Mouse (Mus musculus) liver, embryonic 13.5 days (tissue): Measurements from ENCODE around the gene Ep300. TPM values are rescaled to one million over a fixed set of nuclear protein-coding genes. Genes with fewer than 3 reads are reported as not detected.
"Not testable (repeated sequence)": the region's sequence is repeated elsewhere in the genome, so short reads cannot be mapped to it uniquely, and the experiment has no call there.

Experiments used
- ATAC-seq: fragments of 200-750 bp; cut with Nextera tagmentation; 2 replicates; pipeline ENCODE4 v1.8.0; 2017; ENCODE audit warnings: low read depth, mild to moderate bottlenecking, moderate number of reproducible peaks, moderate library complexity
- DNase-seq: peaks from one replicate; pipeline ENCODE4 v3.0.0; 2022
- H3K27ac ChIP-seq: fragments of 300-500 bp; sonication (generic); 2 replicates; pipeline ENCODE4 v1.5.1; 2015; ENCODE audit warnings: moderate library complexity, mild to moderate bottlenecking, inconsistent platforms
- H3K27me3 ChIP-seq: fragments of 300-500 bp; sonication (generic); 2 replicates; pipeline ENCODE4 v1.6.1; 2015; ENCODE audit warnings: mild to moderate bottlenecking, inconsistent platforms
- H3K36me3 ChIP-seq: fragments of 300-500 bp; sonication (generic); 2 replicates; pipeline ENCODE4 v1.6.1; 2015; ENCODE audit warnings: mild to moderate bottlenecking, inconsistent platforms
- H3K4me1 ChIP-seq: fragments of 300-500 bp; sonication (generic); replicated peaks from 2 replicates; pipeline ENCODE4 v1.6.1; 2015; ENCODE audit warnings: inconsistent platforms
- H3K4me2 ChIP-seq: fragments of 300-500 bp; sonication (generic); 2 replicates; pipeline ENCODE4 v1.6.1; 2015; ENCODE audit warnings: inconsistent platforms, mild to moderate bottlenecking, moderate library complexity
- H3K4me3 ChIP-seq: fragments of 300-500 bp; sonication (generic); replicated peaks from 2 replicates; pipeline ENCODE4 v1.5.1; 2015; ENCODE audit warnings: mild to moderate bottlenecking, inconsistent platforms
- H3K9ac ChIP-seq: fragments of 300-500 bp; sonication (generic); 2 replicates; pipeline ENCODE4 v1.6.1; 2015; ENCODE audit warnings: mild to moderate bottlenecking, inconsistent platforms
- H3K9me3 ChIP-seq: fragments of 300-500 bp; sonication (generic); replicated peaks from 2 replicates; pipeline ENCODE4 v1.6.1; 2016; ENCODE audit warnings: inconsistent platforms
- WGBS: fragments of 180-500 bp; shearing (Covaris S2); methylation state at CpG from one replicate; pipeline ENCODE4 v1.1.7; 2015; ENCODE audit not compliant: insufficient replicate concordance; 5-methylcytosine and 5-hydroxymethylcytosine counted together
- polyA plus RNA-seq: library from polyadenylated mRNA; unstranded; fragments of >200 nt; fragmentation: Nextera tagmentation; extraction: Ambion mirVana; gene quantifications from 2 replicates; pipeline ENCODE4 v1.2.1, GENCODE M21; 2015

The Ep300 gene
- polyA plus RNA-seq, 1 experiment from 2014 or later = 4.4 TPM

DNA sequence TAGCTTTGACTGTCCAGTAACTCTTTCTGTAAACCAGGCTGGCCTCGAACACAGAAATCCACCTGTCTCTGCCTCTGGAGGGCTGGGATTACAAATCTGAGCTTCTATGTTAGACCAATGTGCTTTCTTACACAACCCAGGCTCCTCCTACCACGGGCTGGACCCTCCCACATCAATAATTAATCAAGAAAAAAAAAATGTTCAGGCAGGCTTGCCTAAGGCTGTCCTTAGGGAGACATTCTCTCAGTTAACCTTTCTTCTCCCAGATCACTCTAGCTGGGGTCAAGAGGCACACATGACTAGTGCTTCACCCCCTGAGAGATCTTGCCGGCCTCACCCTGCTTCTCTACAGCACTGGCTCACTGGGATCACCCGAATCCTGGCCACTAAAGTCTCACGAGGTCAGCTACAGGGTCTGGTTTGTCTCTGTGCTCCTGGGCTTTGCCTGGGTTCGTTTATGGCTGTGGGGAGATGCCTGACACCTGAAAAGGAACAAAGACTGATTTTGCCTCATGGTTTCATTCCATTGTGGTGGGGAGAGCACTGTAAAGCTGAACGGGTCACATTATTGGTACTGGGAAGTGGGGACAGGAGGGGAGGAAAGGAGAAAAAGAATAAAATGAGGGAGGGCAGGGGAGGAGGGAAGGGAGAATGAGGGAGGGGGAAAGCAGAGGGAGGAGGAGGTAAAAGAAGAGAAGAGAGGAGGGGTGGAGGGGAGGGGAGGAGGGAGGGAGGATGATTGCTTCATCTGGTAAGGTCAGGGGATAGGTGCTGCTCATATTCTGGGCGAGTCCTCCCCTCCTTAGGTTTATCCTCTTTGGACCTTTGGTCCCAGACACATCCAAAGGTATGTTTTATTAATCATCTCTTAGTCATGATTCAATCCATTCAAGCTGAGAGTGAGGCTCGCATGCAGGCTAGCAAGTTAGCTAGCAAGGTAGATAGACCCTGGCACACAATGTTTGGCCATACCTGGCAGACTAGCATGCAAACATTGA lies 22.4 kb upstream of the Ep300 start:
- H3K27ac ChIP-seq = no peak overlapping the region
- DNase-seq = no peak
- H3K4me1 ChIP-seq = no peaks in the 10 kb centered on the region
- no peaks in the 10 kb centered on the region for H3K9me3 ChIP-seq
- H3K4me3 ChIP-seq = no peak overlapping the region
- no peak for ATAC-seq
- WGBS = 45% methylated on average over 9 of the region's 9 CpGs
- H3K9ac ChIP-seq = no peak overlapping the region
- H3K36me3 ChIP-seq = no peaks in the 10 kb centered on the region
- no peaks in the 10 kb centered on the region; the same call in 1 of the 2 replicates for H3K27me3 ChIP-seq
- no peak overlapping the region for H3K4me2 ChIP-seq

DNA sequence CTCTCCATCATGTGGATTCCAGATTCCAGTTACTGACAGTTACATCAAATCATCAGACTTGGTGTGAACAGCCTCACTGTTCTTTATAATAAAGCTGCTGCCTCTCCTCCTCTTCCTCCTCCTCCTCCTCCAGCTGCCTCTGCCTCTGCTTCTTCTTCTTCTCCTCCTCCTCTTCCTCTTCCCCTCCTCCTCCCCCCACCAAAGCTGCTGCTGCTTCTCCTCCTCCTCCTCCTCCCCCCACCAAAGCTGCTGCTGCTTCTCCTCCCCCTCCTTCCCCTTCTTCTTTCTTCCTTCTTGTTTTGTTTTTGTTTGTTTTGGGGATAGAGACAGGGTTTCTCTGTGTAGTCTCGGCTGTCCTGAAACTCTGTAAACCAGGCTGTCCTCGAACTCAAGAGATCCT lies 17.1 kb upstream of the Ep300 start:
- H3K36me3 ChIP-seq = no peaks in the 10 kb centered on the region
- H3K9ac ChIP-seq = no peak overlapping the region
- peak overlapping the region; percentile 19; the same call in 1 of the 2 replicates for H3K4me2 ChIP-seq
- ATAC-seq (no peak), DNase-seq (no peak)
- H3K9me3 ChIP-seq = no peaks in the 10 kb centered on the region
- no peak overlapping the region; the same call in 1 of the 2 replicates for H3K27ac ChIP-seq
- 0 out of 2 replicates have a peak overlapping the region, but pooled peaks have one; percentile 3 for H3K4me3 ChIP-seq
- WGBS = 13% methylated on average over 2 of the region's 2 CpGs
- H3K27me3 ChIP-seq = no peaks in the 10 kb centered on the region; the same call in 1 of the 2 replicates
- no peaks in the 10 kb centered on the region; the same call in 1 of the 2 replicates for H3K4me1 ChIP-seq

DNA sequence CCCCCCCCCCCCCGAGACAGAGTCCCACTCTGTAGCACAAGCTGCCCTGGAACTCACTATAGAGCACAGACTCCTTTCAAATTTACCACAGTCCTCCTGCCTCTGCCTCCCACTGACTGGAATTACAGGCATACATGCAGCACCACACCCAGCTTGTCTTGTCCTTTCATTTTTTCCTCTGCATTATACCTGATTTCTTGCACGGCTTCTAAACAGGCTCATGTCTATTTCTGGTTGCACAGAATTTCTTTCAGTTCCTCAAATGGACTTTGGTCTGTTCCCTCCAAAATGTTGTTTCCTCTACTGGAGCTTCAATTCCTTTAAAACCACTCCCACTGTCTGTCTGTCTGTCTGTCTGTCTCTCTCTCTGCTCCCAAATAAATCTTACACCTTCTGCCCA lies 16.6 kb upstream of the Ep300 start:
- H3K9me3 ChIP-seq = no peaks in the 10 kb centered on the region
- no peak for DNase-seq
- peak overlapping the region; percentile 19; the same call in 1 of the 2 replicates for H3K4me2 ChIP-seq
- no peak overlapping the region for H3K27ac ChIP-seq
- no peak overlapping the region for H3K9ac ChIP-seq
- 0 out of 2 replicates have a peak overlapping the region, but pooled peaks have one; percentile 3 for H3K4me3 ChIP-seq
- H3K27me3 ChIP-seq = no peaks in the 10 kb centered on the region
- no peaks in the 10 kb centered on the region for H3K36me3 ChIP-seq
- H3K4me1 ChIP-seq = no peaks in the 10 kb centered on the region; the same call in 1 of the 2 replicates
- WGBS = 11% methylated on average over 2 of the region's 2 CpGs
- no peak for ATAC-seq

DNA sequence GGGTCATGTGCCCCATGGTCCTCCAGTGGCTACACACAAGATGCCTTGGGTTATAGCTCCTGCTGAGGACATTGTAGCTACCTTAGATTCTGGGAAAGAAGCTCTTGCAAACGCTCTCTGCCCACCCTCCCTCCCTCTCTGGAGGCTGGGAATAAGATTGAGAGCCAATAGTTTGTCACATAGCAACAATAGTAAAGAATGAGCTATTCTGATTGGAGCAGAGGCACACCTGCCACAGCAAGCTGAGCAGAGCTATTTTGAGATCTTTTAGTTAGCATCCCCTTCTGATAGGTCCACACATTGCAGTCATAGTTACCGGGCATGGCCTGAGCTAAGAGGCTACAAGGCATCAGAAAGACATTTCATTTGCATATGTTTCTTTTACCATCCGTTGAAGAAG lies 8.2 kb upstream of the Ep300 start:
- Histone ChIP-seq H3K27me3 (no peaks in the 10 kb centered on the region), H3K36me3 (no peaks in the 10 kb centered on the region), H3K4me2 (no peak overlapping the region), H3K27ac (peak overlapping the region; percentile 81), H3K4me1 (peaks cover 23% of the 10 kb centered on the region), H3K9ac (no peak overlapping the region), H3K4me3 (no peak overlapping the region), H3K9me3 (no peaks in the 10 kb centered on the region)
- no peak for DNase-seq
- 24% methylated on average over 3 of the region's 3 CpGs for WGBS
- 0 out of 2 replicates have a peak, but pooled peaks have one; percentile 28 for ATAC-seq

DNA sequence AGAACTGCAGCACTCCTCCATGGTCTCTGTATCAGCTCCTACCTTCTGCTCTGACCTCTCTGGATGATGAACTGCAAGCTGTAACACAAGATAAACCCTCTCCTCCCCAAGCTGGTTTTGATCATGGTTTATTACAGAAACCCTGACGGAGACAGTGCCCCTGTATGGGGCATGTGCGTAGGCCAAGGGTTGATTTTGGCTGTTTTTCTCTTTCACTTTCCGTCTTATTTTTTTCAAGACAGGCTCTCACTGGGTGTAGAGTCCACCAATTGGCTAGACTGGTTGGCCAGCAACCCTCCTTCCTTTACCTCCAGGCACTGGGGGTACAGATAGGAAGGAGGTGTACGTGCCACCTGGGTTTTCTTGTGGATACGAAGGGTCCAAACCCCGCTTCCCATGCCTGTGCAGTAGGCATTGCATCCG lies 7.4 kb upstream of the Ep300 start:
- Histone ChIP-seq H3K9me3 (no peaks in the 10 kb centered on the region), H3K27me3 (no peaks in the 10 kb centered on the region), H3K36me3 (no peaks in the 10 kb centered on the region), H3K9ac (peak overlapping the region; percentile 44), H3K4me1 (peaks cover 23% of the 10 kb centered on the region), H3K4me2 (peak overlapping the region; percentile 47), H3K4me3 (peak overlapping the region; percentile 7; the same call in 1 of the 2 replicates), H3K27ac (peak overlapping the region; percentile 81)
- 53% methylated on average over 7 of the region's 7 CpGs for WGBS
- DNase-seq (peak; percentile 58), ATAC-seq (peak; percentile 96)

DNA sequence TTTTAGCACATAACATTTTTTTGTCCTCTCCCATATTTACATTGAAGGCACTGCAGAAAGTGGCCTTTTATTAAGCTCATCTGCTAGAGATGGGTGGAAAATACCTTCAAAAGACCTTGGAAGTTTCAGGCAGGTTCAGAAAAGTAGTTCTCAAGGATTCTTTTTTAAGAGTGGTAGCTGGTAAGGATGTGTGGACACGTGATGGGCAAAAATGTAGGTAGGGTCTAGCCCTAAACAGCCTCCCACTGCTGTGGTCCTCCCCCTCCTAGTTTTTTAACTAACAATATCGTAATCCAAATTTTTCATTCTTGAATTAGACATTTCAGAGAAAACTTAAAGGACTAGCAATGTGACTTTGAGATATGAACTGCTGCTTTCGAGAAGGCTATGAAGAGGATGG lies 685 bp upstream of the Ep300 start:
- peak overlapping the region; percentile 94 for H3K4me3 ChIP-seq
- H3K4me2 ChIP-seq = peak overlapping the region; percentile 74
- DNase-seq (no peak), ATAC-seq (no peak)
- H3K9me3 ChIP-seq = no peaks in the 10 kb centered on the region
- no peaks in the 10 kb centered on the region for H3K27me3 ChIP-seq
- peak overlapping the region; percentile 82 for H3K9ac ChIP-seq
- peak overlapping the region; percentile 82 for H3K27ac ChIP-seq
- H3K36me3 ChIP-seq = peaks cover 13% of the 10 kb centered on the region
- 19% methylated on average over 3 of the region's 3 CpGs for WGBS
- peaks cover 34% of the 10 kb centered on the region for H3K4me1 ChIP-seq

DNA sequence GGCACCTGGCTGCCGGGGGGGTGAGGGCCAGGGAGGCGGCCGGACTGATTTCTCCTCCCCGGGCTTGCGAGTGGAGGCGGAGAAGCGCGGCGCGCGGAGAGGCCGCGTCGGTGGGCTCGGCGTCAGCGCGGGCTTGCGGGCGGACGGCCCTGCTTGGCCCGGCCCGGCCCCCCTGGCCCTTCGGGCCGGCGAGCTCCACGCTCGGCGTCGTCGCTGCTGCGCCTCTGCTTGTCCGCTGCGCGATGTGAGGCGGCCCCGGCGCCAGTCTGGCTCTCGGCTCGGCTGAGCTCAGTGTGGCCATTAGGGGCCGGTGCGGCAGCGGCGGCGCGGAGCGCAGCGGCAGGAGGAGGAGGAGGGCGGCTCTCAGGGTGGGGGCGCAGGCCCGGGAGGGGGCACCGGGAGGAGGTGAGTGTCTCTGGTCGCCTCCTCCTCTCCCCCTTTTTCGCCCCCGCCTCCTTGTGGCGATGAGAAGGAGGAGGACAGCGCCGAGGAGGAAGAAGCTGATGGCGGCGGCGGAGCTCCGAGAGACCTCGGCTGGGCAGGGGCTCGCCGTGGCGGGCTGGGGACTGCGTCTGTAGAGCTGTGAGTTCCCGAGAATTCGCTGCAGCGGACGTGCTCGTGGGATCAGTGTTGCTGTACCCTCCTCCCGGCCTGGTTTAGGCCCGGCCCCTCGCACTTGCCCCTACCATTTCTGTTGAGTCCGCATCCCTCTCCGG lies 753 bp downstream of the Ep300 start:
- whole genome bisulfite sequencing = under 1% methylated on average over 69 of the region's 77 CpGs
- Histone ChIP-seq H3K36me3 (peaks cover 22% of the 10 kb centered on the region), H3K27me3 (no peaks in the 10 kb centered on the region), H3K4me3 (peak overlapping the region; percentile 94), H3K27ac (peak overlapping the region; percentile 99), H3K9me3 (no peaks in the 10 kb centered on the region), H3K4me2 (peak overlapping the region; percentile 87), H3K9ac (peak overlapping the region; percentile 100), H3K4me1 (peaks cover 43% of the 10 kb centered on the region)
- peak; percentile 71 for ATAC-seq
- peak; percentile 77 for DNase-seq

DNA sequence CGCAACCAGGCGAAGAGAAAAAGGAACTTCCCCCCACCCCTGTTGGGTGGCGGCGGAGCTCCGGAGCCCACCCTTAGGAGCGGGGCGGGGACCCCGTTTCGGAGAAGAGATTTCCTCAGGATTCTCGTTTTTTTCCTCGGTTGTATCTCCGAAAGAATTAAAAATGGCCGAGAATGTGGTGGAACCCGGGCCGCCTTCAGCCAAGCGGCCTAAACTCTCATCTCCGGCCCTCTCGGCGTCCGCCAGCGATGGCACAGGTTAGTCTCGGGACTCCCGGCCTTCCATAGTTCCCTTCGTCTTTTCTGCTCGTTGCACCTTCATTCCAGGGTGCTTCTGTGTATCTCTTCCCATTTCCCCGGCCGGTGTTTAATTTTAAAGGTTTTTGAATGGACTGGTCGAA lies 1.3 kb downstream of the Ep300 start:
- Histone ChIP-seq H3K4me1 (peaks cover 46% of the 10 kb centered on the region), H3K36me3 (peaks cover 25% of the 10 kb centered on the region), H3K9me3 (no peaks in the 10 kb centered on the region), H3K9ac (peak overlapping the region; percentile 100), H3K4me3 (peak overlapping the region; percentile 94), H3K27me3 (no peaks in the 10 kb centered on the region), H3K4me2 (peak overlapping the region; percentile 87), H3K27ac (peak overlapping the region; percentile 99)
- ATAC-seq (no peak), DNase-seq (no peak)
- under 1% methylated on average over 28 of the region's 28 CpGs for WGBS

DNA sequence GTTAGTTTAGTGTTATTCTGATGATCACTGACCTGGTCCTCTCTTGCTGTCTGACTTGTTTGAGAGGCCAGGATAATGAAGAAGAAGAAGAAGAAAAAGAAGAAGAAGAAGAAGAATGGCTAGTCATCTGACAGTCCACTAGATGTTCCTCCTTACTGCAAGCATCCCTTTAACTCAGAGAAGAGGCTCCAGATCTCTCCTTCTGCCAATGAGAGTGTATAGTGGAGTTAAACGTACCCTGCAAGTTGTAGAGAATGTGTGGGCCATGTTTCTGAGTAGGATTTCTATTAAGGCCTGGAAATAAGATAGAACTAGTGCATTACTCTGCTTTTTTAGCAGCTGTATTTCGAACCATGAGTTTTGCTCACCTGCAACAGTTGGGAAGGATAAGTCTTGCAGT lies 2.5 kb downstream of the Ep300 start:
- H3K4me1 ChIP-seq = peaks cover 50% of the 10 kb centered on the region
- WGBS = 52% methylated on average over 2 of the region's 2 CpGs
- no peaks in the 10 kb centered on the region for H3K27me3 ChIP-seq
- peaks cover 33% of the 10 kb centered on the region for H3K36me3 ChIP-seq
- H3K4me2 ChIP-seq = peak overlapping the region; percentile 87
- peak overlapping the region; percentile 99 for H3K27ac ChIP-seq
- peak overlapping the region; percentile 94 for H3K4me3 ChIP-seq
- peak overlapping the region; percentile 100 for H3K9ac ChIP-seq
- no peaks in the 10 kb centered on the region for H3K9me3 ChIP-seq
- ATAC-seq (no peak), DNase-seq (no peak)

DNA sequence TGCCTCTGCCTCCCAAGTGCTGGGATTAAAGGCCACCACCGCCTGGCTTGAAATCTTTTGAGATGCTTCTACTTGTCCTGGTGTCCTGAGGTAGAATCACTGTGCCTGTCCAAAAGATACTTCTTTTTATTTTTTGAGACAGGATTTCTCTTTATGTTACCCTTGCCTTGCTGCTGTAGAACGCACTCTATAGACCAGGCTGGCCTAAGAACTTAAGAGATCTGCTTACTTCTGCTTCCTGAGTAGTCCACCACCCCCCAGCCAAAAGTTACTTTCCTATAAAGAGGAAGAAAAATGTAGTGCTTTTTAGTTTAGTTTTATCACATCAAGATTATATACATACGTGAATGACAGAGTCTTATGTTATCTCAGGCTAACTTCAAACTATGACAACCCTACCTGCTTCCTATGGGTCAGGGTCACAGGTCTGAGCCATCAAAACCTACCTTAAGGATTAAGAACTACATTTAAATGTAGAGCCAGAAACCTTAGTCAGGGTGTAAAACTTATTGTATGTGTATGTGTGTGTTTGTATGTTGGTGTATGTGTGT lies 9.1 kb downstream of the Ep300 start:
- Histone ChIP-seq H3K4me1 (peaks cover 33% of the 10 kb centered on the region), H3K27me3 (no peaks in the 10 kb centered on the region), H3K4me2 (no peak overlapping the region), H3K9ac (no peak overlapping the region), H3K4me3 (no peak overlapping the region), H3K9me3 (no peaks in the 10 kb centered on the region), H3K27ac (no peak overlapping the region), H3K36me3 (peaks cover 48% of the 10 kb centered on the region)
- WGBS = 66% methylated on average over 3 of the region's 3 CpGs
- DNase-seq = no peak
- no peak for ATAC-seq

DNA sequence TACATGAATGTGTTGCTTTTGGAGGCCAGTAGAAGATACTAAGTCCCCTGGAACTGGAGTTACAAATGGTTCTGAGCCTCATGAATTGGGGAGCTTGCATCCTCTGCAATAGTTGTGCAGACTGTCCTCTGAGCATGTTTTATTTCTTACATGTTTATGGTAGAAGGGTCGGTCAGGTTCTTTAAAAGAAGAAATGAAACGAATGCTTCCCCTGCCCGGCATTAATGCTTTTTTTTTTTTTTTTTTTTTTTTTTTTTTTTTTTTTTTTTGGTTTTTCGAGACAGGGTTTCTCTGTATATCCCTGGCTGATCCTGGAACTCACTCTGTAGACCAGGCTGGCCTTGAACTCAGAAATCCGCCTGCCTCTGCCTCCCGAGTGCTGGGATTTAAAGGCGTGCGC lies 13.6 kb downstream of the Ep300 start:
- H3K27ac ChIP-seq, ATAC-seq, H3K4me2 ChIP-seq, H3K9me3 ChIP-seq, DNase-seq, H3K27me3 ChIP-seq, H3K9ac ChIP-seq, H3K4me3 ChIP-seq: not testable (repeated sequence)
- WGBS = 82% methylated on average over 8 of the region's 8 CpGs
- peaks cover 18% of the 10 kb centered on the region for H3K4me1 ChIP-seq
- peaks cover 44% of the 10 kb centered on the region for H3K36me3 ChIP-seq
